Mouse (Mus musculus) heart, adult 11 months (tissue): ENCODE data around the gene Il6st.
A peak's percentile ranks its signal among the peaks of the same experiment; 100 is the strongest.

Experiments
- DNase-seq: peaks from one replicate; pipeline ENCODE4 v3.0.0; 2022

Il6st gene

GRCm38 (mm10) chr13:112529893-112530292, 66.0 kb downstream of the Il6st start:
- DNase-seq, result peak; percentile 96

- peak; percentile 51 for DNase-seq
These were observed 68.4 kb downstream of the Il6st start for GRCm38 (mm10) chr13:112532235-112532634.

GRCm38 (mm10) chr13:112533556-112533955, 69.7 kb downstream of the Il6st start:
- DNase-seq, result peak; percentile 81

- DNase-seq, result peak; percentile 59
These were observed 72.7 kb downstream of the Il6st start for GRCm38 (mm10) chr13:112536611-112537010.

- peak; percentile 30 for DNase-seq
These were observed 73.2 kb downstream of the Il6st start for GRCm38 (mm10) chr13:112537065-112537464.

- no peak for DNase-seq
These were observed 76.7 kb downstream of the Il6st start for GRCm38 (mm10) chr13:112540616-112541015.

GRCm38 (mm10) chr13:112541223-112541975, 77.5 kb downstream of the Il6st start:
- peak; percentile 70 for DNase-seq

- peak; percentile 23 for DNase-seq
These were observed 88.0 kb downstream of the Il6st start for GRCm38 (mm10) chr13:112551641-112552548.

- peak; percentile 54 for DNase-seq
These were observed 89.4 kb downstream of the Il6st start for GRCm38 (mm10) chr13:112553304-112553703.

GRCm38 (mm10) chr13:112556501-112556900, 92.6 kb downstream of the Il6st start:
- peak; percentile 14 for DNase-seq
